Mouse (Mus musculus) liver, embryonic 14.5 days (tissue): ENCODE measurements at regions not wholly inside any gene's neighbourhood (a gene's known extent, or its start where the extent isn't known, plus 50 kb on each side); places are given as distances from the start of the nearest gene placed in this dataset.

ENCODE experiments used
- ATAC-seq: fragments of 200-750 bp; cut with Nextera tagmentation; 2 replicates; pipeline ENCODE4 v1.8.0; 2017; ENCODE audit warnings: moderate number of reproducible peaks, mild to moderate bottlenecking, moderate library complexity; ENCODE audit not compliant: insufficient read depth
- DNase-seq, 3 experiments: peaks; one replicate each; pipeline ENCODE4 v3.0.0-alpha.2; 2012 to 2013; ENCODE audit warnings: low read depth in 3 of 3, low spot score in 3 of 3
- H3K27ac ChIP-seq: fragments of 300-500 bp; sonication (generic); 2 replicates; pipeline ENCODE4 v1.5.1; 2014; ENCODE audit warnings: moderate library complexity, mild to moderate bottlenecking, control low read depth, inconsistent platforms
- H3K27me3 ChIP-seq: fragments of 300-500 bp; sonication (generic); 2 replicates; pipeline ENCODE4 v1.6.1; 2014; ENCODE audit warnings: mild to moderate bottlenecking, low read length, moderate library complexity; ENCODE audit not compliant: control insufficient read depth, insufficient read depth
- H3K36me3 ChIP-seq: fragments of 300-500 bp; sonication (generic); replicated peaks from 2 replicates; pipeline ENCODE4 v1.6.1; 2014; ENCODE audit warnings: low read depth; ENCODE audit not compliant: control insufficient read depth, insufficient read depth
- H3K4me1 ChIP-seq, 2 experiments: fragments of 200-500 bp in 1 of 2; fragments of 300-500 bp in 1 of 2; sonication (generic) in 1 of 2; replicated peaks; 2 replicates each; pipeline ENCODE4 v1.6.1; 2012 to 2014; ENCODE audit warnings: antibody characterized with exemption in 1 of 2, inconsistent platforms in 1 of 2, low read length in 1 of 2; ENCODE audit not compliant: control insufficient read depth in 2 of 2, insufficient read depth in 2 of 2
- H3K4me2 ChIP-seq: fragments of 300-500 bp; sonication (generic); 2 replicates; pipeline ENCODE4 v1.6.1; 2014; ENCODE audit warnings: low read depth, mild to moderate bottlenecking, control low read depth, moderate library complexity
- H3K4me3 ChIP-seq, 2 experiments: fragments of 200-500 bp in 1 of 2; fragments of 300-500 bp in 1 of 2; sonication (generic) in 1 of 2; 2 replicates each; pipeline ENCODE4 v1.5.1; 2012 to 2014; ENCODE audit warnings: low read depth in 2 of 2, low read length in 2 of 2, mild to moderate bottlenecking in 2 of 2, control low read depth in 1 of 2, inconsistent platforms in 1 of 2, moderate library complexity in 1 of 2; ENCODE audit not compliant: insufficient read depth in 1 of 2
- H3K9ac ChIP-seq: fragments of 300-500 bp; sonication (generic); replicated peaks from 2 replicates; pipeline ENCODE4 v1.6.1; 2014; ENCODE audit warnings: mild to moderate bottlenecking, control low read depth, moderate library complexity
- H3K9me3 ChIP-seq: fragments of 300-500 bp; sonication (generic); 2 replicates; pipeline ENCODE4 v1.6.1; 2016; ENCODE audit warnings: low read length, mixed read lengths; ENCODE audit not compliant: control insufficient read depth
- CTCF ChIP-seq: IDR thresholded peaks from 2 replicates; pipeline ENCODE4 v1.5.1; 2016; ENCODE audit warnings: antibody characterized with exemption, low read depth, control low read depth
- EP300 ChIP-seq: IDR thresholded peaks from 2 replicates; pipeline ENCODE4 v1.6.1; 2016; ENCODE audit warnings: antibody characterized with exemption, low read depth
- WGBS: fragments of 180-500 bp; shearing (Covaris S2); extraction: QIAGEN DNeasy Blood & Tissue Kit; methylation state at CpG from one replicate; pipeline ENCODE4 v1.1.7; 2014; ENCODE audit not compliant: insufficient replicate concordance; 5-methylcytosine and 5-hydroxymethylcytosine counted together

DNA sequence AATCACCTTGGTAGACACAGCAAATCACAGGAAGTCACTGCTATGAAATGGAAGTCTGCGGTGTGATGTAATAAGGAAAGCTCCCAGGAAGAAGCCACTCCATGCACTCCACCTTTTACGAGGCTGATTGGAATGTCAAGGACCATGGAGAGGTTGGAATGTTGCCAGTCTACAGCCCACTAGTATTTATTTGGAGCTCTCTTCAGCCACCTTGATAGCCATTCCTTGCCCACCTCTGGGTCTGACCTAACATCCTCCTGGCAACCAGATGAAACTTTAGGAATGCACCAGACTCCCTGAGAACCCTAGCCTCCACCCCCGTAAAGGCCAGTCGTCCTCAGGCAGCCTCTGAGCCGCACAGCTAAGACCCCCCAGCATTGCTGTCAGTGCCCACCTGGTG is 68.7 kb upstream of the Bod1 start:
- Histone ChIP-seq H3K9me3 (no peaks in the 10 kb centered on the region), H3K27me3 (no peaks in the 10 kb centered on the region), H3K9ac (no peak overlapping the region), H3K36me3 (no peaks in the 10 kb centered on the region), H3K27ac (no peak overlapping the region), H3K4me2 (no peak overlapping the region), H3K4me3 (no peak overlapping the region), H3K4me1 (peaks cover 0 to 2% of the 10 kb centered on the region in 2 experiments; a peak in 1 of 4 replicates)
- no peak for TF ChIP-seq EP300
- no peak for TF ChIP-seq CTCF
- no peak for DNase-seq
- 73% methylated on average over 5 of the region's 5 CpGs for WGBS
- no peak for ATAC-seq

DNA sequence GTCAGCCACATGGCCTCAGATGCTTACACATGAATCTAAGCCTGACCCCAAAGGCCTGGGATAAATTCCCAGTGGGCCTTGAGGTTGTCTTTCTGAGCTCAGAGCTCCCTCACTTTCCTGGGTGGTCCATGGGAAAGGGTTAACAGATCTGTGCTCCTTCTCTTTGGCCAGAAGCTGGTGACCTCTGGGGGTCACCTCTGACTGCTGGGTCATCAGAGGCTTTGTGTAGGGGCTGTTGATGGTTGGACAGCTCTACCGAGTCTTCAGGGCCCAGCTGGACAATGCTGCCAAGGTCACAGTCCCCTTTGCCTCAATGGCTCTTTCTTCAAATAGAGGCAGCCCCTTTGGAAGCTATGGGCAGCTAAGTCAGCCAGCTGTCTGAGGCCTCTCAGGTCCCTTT is 70.5 kb upstream of the Bod1 start:
- Histone ChIP-seq H3K36me3 (no peaks in the 10 kb centered on the region), H3K27me3 (no peaks in the 10 kb centered on the region), H3K4me1 (peaks cover 0 to 2% of the 10 kb centered on the region in 2 experiments; a peak in 1 of 4 replicates), H3K4me2 (no peak overlapping the region), H3K9ac (no peak overlapping the region), H3K4me3 (no peak overlapping the region), H3K27ac (no peak overlapping the region), H3K9me3 (no peaks in the 10 kb centered on the region)
- no peak for ATAC-seq
- DNase-seq: no peak
- no peak for TF ChIP-seq CTCF
- TF ChIP-seq EP300: no peak
- WGBS: 38% methylated on average over 1 of the region's 1 CpGs

- peaks cover 0 to 2% of the 10 kb centered on the region in 2 experiments; a peak in 1 of 4 replicates for H3K4me1 ChIP-seq
- H3K4me2 ChIP-seq: no peak overlapping the region
- no peak overlapping the region for H3K9ac ChIP-seq
- WGBS: 74% methylated on average over 12 of the region's 12 CpGs
- no peaks in the 10 kb centered on the region for H3K9me3 ChIP-seq
- TF ChIP-seq CTCF: no peak
- no peak for TF ChIP-seq EP300
- no peak overlapping the region for H3K4me3 ChIP-seq
- no peak overlapping the region for H3K27ac ChIP-seq
- H3K27me3 ChIP-seq: no peaks in the 10 kb centered on the region
- no peak for ATAC-seq
- H3K36me3 ChIP-seq: no peaks in the 10 kb centered on the region
- no peak for DNase-seq
Measured at GRCm38 (mm10) chr11:31744076-31744785, 72.5 kb upstream of the Bod1 start.

- ATAC-seq: no peak
- H3K9me3 ChIP-seq: no peaks in the 10 kb centered on the region
- 72% methylated on average over 16 of the region's 16 CpGs for WGBS
- TF ChIP-seq EP300: no peak
- TF ChIP-seq CTCF: no peak
- H3K27me3 ChIP-seq: no peaks in the 10 kb centered on the region
- H3K4me1 ChIP-seq: peaks cover 0 to 2% of the 10 kb centered on the region in 2 experiments; a peak in 1 of 4 replicates
- no peak overlapping the region for H3K9ac ChIP-seq
- H3K4me2 ChIP-seq: no peak overlapping the region
- no peaks in the 10 kb centered on the region for H3K36me3 ChIP-seq
- DNase-seq: no peak
- no peak overlapping the region for H3K4me3 ChIP-seq
- no peak overlapping the region for H3K27ac ChIP-seq
Measured at GRCm38 (mm10) chr11:31745028-31745865, 73.6 kb upstream of the Bod1 start.

DNA sequence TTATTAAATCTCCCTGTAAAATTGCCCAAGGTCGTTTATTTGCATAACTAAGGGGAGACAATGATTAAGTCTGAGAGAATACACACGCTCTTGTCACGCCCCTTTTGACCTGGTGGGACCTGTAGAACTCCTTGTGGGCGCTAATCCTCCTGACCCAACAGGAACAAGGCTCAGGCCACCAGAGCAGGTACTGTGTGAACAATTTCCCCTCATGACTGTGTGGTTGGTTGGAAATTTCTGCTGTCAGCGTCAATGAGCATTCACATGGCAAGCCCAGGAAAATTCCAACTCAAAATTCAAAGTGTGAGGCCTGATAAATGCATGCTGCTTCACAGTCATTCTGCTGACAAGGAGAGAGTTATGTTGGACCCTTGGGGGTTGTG is 74.2 kb upstream of the Bod1 start:
- Histone ChIP-seq H3K4me1 (peaks cover 3 to 6% of the 10 kb centered on the region in 2 experiments), H3K4me3 (no peak overlapping the region), H3K4me2 (no peak overlapping the region), H3K9ac (no peak overlapping the region), H3K27me3 (no peaks in the 10 kb centered on the region), H3K36me3 (no peaks in the 10 kb centered on the region), H3K9me3 (no peaks in the 10 kb centered on the region), H3K27ac (no peak overlapping the region)
- TF ChIP-seq CTCF (no peak), EP300 (no peak)
- DNase-seq: no peak
- no peak for ATAC-seq
- WGBS: 51% methylated on average over 5 of the region's 5 CpGs
